Mouse (Mus musculus): ENCODE measurements around the gene Ptprs. TPM values are rescaled to one million over a fixed set of nuclear protein-coding genes. Genes with fewer than 3 reads are reported as not detected.
A peak's percentile ranks its signal among the peaks of the same experiment; 100 is the strongest.

Gene Ptprs
- total RNA-seq, 2 experiments from 2014 or later, result 29.6 to 43.1 TPM

DNA sequence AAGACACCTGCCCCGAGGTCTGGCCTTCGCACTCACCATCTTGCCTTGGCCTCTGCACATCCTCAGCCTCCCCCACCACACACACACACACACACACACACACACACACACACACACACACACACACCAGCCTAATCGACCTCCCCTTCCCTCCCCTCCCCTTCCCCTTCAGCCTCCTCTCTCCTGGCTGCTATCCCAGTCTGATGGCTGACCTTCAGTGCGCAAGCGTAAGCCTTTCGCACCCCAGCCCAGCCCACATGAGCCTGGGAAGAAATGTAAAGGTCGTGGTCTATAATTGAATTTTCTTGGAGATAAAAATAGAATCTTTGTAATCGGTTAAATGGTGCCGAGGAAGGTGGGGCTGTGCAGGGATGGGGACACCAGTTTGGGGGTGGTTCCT lies 8.8 kb upstream of the Ptprs start:
- DNase-seq, result no peak
- Histone ChIP-seq H3K4me3 (no peak overlapping the region), H3K27ac (no peak overlapping the region)
- no peak for TF ChIP-seq CTCF (IDR thresholded peaks at IDR 0.05)
- intact Hi-C loops (cut with DNase I), result no loop called here

DNA sequence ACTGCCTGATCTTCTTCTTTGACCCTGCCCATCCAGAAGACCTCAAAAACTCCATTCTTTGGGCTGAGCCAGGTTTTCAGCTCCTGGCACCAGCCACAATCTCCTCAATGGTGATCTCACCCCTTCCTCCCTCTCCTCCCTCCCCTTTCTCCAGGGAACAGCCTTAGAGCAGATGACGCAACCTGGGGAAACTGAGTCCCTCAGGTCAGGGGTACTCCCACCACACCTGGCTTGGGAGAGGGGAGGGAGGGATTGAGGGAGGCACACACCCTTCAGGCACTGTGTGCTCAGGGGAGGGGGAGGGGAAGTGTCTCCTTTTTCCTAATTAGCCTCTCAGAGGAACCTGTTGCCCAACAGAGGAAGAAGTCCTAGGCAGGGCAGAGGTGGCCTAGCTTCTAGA lies 6.4 kb upstream of the Ptprs start:
- DNase-seq, result peak; percentile 13
- Histone ChIP-seq H3K4me3 (no peak overlapping the region), H3K27ac (no peak overlapping the region)
- intact Hi-C loops (cut with DNase I), result loop anchor here (5.0 kb wide), 1 partner anchor 70 kb away; the partner anchor contains the start of gene Gm20219
- no peak for TF ChIP-seq CTCF (IDR thresholded peaks at IDR 0.05)

DNA sequence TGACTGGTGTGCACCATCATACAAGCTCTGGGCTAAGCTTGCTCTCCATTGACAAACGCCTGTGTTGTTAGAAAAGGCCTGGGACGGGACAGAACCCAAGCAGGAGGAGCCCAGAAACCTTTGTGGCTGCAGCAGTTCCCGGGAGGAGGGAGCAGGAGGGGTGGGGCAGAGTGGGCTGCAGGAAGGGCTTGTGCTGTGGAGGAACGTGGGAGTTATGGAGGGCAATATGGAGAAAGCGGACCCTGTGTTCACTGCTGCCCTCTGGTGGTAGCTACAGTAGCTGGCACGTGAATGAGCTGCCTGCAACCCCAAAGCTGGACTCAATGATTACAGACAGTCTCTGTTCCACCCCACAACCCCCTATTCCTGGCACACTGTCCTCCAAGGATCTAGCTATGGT lies 3.1 kb upstream of the Ptprs start:
- Histone ChIP-seq H3K4me3 (no peak overlapping the region), H3K27ac (no peak overlapping the region)
- DNase-seq, result peak; percentile 82
- intact Hi-C loops (cut with DNase I), result loop anchor here (1.0 kb wide), 2 partner anchors 54 to 122 kb away; no protein-coding TSS in a partner anchor
- peak; percentile 93 for TF ChIP-seq CTCF (IDR thresholded peaks at IDR 0.05)

DNA sequence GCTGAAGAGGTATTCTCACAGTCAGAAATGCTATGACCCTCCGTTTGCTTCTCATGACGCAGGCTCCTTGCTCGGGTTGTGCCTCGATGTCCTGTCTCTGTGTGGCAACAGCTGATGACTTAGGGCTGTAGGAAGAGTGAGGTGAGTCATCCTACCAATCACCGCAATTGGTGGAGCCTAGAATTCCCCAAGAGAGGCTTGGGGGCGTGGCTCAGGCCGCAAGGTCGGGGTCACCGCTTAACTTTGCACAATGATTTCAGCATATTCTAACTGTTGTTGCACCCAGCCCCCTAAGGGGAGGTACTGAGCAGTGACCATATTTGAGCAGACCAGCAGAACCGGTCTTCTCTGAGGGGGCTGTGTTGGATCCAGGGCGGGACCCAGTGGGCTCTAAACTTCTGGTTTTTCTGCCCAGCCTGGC lies 1.9 kb upstream of the Ptprs start:
- no peak overlapping the region for H3K27ac ChIP-seq
- H3K4me3 ChIP-seq, result no peak overlapping the region
- peak; percentile 29 for DNase-seq
- intact Hi-C loops (cut with DNase I), result no loop called here
- TF ChIP-seq CTCF (IDR thresholded peaks at IDR 0.05), result no peak

DNA sequence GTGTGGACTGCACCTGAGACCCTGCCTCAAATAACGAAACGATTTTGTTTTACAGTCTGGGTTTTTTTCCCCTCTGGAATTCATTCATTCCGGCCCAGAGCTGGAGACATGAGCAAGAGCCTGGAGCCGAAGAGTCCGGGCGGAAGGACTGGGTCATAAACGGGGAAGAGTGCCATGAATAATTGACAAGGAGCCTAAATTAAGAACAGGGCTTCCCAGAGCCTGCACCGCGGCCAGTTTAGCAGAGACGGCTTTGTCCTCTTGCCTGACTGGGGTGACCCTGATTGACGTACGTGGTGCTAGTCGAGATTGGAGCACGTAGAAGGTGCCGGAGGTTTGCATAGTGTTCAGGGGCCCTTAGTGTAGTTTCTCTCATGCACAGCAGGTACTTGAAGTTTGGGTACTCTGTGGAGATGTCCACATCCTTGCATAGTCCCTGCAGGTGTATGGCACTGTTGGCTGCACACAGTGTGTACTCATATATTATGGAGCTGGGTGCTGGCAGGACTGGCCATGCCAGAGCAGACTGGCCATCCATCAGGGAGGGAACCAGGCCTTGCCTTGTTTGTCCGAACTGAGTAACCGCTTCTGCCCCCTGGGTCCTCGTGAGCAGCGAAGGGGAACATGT lies 1.0 kb upstream of the Ptprs start:
- intact Hi-C loops (cut with DNase I), result no loop called here

DNA sequence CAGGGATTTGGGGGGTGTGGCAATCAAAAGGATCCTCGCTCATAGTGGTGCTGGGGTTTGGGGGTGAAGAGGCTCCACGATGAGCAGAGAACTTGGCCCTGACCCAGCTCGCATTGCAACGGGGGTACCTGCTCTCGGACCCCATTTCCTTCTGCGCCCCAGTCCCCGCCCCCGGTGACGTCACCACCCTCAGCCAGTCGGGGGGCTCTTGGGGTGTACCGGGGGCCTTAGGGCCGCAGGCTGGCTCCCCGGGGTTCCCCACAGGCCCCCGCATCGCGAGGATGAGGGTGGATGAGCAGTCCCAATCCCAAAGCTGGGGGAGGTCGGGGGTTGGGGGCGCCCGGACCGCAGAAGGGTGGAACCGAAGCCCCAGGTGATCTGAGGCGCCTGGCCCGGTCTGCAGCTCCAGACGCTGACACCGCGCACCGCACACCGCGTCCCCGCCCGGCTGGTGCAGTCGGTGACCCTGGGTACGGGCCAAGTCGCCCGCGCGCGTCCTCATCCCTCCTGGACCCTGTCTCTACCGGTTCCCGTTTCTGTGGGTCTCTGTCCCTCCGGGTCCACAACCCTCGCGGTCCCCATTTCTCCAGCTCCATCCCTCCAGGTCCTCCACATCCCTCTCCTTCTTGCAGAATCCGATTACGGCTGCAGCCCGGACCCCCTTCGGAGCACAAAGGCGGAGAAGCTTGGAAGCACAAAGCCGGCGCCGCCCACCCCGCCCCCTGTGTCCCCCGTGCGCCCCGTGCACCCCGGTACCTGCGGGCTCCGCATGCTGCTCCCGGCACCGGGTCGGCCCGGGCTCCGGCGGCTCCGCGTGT lies 490 bp downstream of the Ptprs start:
- no peak for TF ChIP-seq CTCF (IDR thresholded peaks at IDR 0.05)
- peak overlapping the region; percentile 72 for H3K27ac ChIP-seq
- intact Hi-C loops (cut with DNase I), result no loop called here
- peak; percentile 66 for DNase-seq
- H3K4me3 ChIP-seq, result peak overlapping the region; percentile 87

More for the DNA sequence above, 1.0 kb upstream of the Ptprs start:
- H3K4me3 ChIP-seq, result no peak overlapping the region
- TF ChIP-seq CTCF (IDR thresholded peaks at IDR 0.05), result no peak
- peak; percentile 15 for DNase-seq
- H3K27ac ChIP-seq, result no peak overlapping the region

DNA sequence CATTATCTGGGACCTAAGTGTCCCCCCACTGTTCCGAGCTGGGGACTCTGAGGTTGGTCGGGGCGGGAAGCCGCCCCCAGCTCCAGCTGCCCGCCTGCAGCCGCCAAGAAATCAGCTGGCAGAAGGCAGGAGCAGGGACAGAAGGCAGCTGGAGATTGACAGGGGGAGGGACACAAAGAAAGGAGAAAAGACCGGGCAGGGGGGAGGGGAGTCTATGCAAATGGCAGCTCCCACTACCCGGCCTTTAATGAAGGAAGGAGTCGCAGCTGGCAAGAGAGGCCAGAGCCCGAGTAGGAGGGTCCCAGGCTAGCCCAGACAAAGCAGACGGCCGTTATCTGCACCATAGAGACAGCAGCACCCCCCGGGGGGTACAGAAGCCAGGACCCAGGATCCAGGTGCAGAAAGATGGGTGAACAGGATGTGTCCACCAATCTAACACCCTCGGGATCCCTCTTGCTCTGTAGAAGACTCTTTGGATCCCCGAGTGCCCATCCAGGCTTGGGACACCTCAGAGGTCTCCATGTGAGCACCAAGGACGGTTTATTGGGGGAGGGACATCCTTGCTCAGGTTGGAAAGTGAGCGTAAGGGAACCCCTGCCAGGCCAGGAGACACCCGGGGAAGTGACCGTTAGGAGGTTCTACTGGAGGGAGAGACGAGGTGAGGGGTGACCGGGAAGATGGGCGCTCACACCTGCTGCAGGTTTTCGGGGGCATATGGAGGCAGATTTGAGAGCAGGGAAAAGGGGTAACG lies 1.3 kb downstream of the Ptprs start:
- intact Hi-C loops (cut with DNase I), result no loop called here

DNA sequence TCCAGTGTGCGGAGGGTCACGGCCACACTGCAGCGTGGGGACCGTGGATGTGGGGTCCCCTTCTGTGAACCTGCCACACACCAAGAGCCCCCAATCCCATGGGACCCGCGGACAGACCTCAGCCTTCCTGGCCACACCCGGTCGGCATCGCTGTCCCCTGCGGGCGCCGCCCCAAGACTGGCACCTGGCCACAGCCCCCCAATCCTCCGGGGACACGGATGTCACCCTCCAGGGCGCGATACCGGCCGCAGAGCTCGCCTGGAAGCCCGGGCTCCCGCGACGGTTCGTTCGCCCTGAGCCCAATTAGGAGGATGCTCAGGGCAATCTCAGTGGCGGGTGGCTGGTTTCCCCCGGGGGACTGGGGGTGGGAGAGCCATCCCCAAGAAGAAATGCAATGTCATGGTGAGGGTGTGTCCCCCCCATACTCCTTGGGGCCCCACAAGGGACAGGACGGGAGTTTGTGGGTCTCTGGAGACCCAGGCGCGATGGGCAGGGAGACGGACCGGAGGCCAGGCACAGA lies 1.9 kb downstream of the Ptprs start:
- DNase-seq, result peak; percentile 18
- Histone ChIP-seq H3K4me3 (peak overlapping the region; percentile 87), H3K27ac (no peak overlapping the region)
- TF ChIP-seq CTCF (IDR thresholded peaks at IDR 0.05), result no peak
- intact Hi-C loops (cut with DNase I), result no loop called here

More for the DNA sequence above, 1.3 kb downstream of the Ptprs start:
- peak; percentile 21 for DNase-seq
- no peak for TF ChIP-seq CTCF (IDR thresholded peaks at IDR 0.05)
- H3K4me3 ChIP-seq, result peak overlapping the region; percentile 87
- no peak overlapping the region for H3K27ac ChIP-seq

DNA sequence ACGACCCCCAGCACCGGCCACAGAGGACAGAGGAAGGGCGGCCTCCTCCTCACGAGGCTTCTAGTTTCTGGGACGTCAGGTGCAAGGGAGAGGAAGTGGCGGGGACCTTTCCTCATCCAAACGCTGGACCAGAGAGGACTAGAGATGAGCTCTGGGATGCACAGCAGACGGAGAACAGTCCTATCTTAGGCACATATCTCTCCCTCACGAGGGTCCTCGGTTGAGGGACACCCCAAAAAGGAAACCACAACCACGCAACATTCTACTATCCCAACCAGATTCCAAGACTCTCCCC lies 2.7 kb downstream of the Ptprs start:
- H3K27ac ChIP-seq, result no peak overlapping the region
- intact Hi-C loops (cut with DNase I), result no loop called here
- DNase-seq, result no peak
- no peak for TF ChIP-seq CTCF (IDR thresholded peaks at IDR 0.05)
- peak overlapping the region; percentile 87 for H3K4me3 ChIP-seq

DNA sequence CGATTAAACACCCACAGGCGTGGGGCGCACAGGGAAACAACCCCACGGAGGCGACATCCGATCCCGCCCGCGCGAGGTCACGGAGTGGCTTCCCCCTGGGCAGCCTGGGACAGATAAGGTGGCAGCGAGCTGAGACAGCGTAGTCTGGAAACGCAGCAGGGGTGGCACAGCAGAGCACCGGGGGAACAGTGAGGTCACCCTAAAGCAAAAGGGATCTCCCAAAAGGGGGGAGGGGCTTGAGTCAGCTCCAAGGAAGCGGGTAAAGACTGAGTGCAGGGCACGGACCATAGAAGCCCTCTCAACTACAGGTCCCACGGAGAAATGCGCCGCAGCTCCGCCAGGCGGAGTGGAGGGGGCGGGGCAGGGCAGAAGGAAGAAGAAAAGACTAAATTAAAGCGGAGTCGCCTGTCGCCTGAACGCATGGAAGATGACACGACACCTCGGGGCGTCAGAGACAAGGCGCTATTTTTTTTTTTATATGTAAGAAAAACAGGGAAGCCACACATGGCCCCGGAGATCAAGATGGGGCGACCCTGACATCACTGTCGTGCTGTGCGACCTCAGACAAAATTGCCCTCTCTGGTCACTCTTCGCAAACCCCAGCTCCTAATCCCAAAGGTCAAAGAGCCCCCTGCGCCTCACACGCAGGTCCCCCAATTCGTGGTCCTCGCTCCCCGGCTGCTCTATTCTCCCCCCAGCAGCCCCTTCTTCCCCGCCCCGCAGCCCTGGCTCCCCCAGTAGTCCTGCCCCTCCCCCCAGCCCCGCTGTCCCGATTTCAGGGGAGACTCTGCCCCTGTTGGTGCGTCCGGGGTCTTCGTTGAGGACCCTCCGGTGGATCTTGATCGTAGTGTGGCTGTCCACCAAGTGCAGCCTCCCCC lies 3.3 kb downstream of the Ptprs start:
- no peak overlapping the region for H3K27ac ChIP-seq
- H3K4me3 ChIP-seq, result peak overlapping the region; percentile 87
- TF ChIP-seq CTCF (IDR thresholded peaks at IDR 0.05), result peak; percentile 52
- peak; percentile 60 for DNase-seq
- intact Hi-C loops (cut with DNase I), result no loop called here

DNA sequence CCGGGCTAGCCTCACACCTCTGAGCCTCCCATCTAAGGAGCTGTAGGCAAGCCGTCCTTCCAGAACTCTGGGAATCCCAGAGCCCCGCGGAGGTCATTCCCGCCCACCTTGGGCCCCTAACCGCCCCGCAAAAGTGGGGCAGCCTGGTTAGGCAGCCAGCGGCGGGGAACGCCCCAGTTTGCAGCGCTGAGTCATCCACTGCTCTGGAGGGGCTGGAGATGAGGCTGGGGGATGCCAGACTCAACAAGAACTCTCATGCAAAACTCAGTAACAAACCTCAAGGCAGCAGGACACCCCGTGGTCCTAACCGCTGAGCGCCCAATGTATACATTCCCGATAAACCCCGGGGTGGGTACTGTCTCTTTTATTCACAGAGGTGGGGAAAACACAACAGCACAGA lies 4.2 kb downstream of the Ptprs start:
- DNase-seq, result no peak
- H3K27ac ChIP-seq, result no peak overlapping the region
- intact Hi-C loops (cut with DNase I), result no loop called here
- no peak for TF ChIP-seq CTCF (IDR thresholded peaks at IDR 0.05)
- peak overlapping the region; percentile 87 for H3K4me3 ChIP-seq

DNA sequence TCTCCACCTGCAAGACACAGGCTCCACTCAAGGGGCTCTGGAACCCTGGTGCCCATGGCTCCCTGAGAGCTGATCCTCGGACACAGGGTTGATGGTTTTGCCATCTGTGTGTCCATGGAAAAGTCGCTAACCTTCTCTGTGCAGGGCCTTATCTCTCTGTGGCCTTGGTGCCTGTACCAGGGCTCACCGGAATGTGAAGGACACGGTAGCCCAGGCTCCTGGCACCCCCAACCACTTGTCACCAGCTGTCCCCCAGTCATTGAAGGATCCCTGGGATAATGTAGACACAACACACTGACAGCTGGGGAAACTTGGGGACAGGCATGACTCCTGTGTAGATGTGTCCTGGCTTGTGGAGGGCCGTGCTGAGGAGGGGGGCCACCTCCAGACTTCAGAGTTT lies 5.1 kb downstream of the Ptprs start:
- no peak for TF ChIP-seq CTCF (IDR thresholded peaks at IDR 0.05)

More for the DNA sequence above, 5.1 kb downstream of the Ptprs start:
- DNase-seq, result no peak
- intact Hi-C loops (cut with DNase I), result no loop called here
- no peak overlapping the region for H3K27ac ChIP-seq
- H3K4me3 ChIP-seq, result no peak overlapping the region

All from gastrocnemius, adult 2 months (tissue).